Mouse (Mus musculus) megakaryocyte, embryonic 14.5 days (primary cell): ENCODE results near the gene Tctex1d1.

Experiments
- FLI1 ChIP-seq: IDR thresholded peaks from 2 replicates; pipeline ENCODE4 v1.6.1; 2012; ENCODE audit warnings: low read length, inconsistent platforms, mixed read lengths
- GATA1 ChIP-seq: IDR thresholded peaks from 3 replicates; pipeline ENCODE4 v1.6.1; 2012; ENCODE audit warnings: mixed read lengths, low read length, inconsistent platforms, borderline replicate concordance

- no peak for TF ChIP-seq GATA1
- no peak for TF ChIP-seq FLI1
Measured at GRCm38 (mm10) chr4:102987325-102987724, 8.9 kb downstream of the Tctex1d1 start.
